Mouse (Mus musculus): ENCODE measurements around the gene Fam227a. TPM values are rescaled to one million over a fixed set of nuclear protein-coding genes. Genes with fewer than 3 reads are reported as not detected.
A peak's percentile ranks its signal among the peaks of the same experiment; 100 is the strongest.

Fam227a gene
- 1.3 and 1.5 TPM in 2 replicates for polyA plus RNA-seq (2015; fragmentation: Nextera tagmentation; extraction: Ambion mirVana)

DNA sequence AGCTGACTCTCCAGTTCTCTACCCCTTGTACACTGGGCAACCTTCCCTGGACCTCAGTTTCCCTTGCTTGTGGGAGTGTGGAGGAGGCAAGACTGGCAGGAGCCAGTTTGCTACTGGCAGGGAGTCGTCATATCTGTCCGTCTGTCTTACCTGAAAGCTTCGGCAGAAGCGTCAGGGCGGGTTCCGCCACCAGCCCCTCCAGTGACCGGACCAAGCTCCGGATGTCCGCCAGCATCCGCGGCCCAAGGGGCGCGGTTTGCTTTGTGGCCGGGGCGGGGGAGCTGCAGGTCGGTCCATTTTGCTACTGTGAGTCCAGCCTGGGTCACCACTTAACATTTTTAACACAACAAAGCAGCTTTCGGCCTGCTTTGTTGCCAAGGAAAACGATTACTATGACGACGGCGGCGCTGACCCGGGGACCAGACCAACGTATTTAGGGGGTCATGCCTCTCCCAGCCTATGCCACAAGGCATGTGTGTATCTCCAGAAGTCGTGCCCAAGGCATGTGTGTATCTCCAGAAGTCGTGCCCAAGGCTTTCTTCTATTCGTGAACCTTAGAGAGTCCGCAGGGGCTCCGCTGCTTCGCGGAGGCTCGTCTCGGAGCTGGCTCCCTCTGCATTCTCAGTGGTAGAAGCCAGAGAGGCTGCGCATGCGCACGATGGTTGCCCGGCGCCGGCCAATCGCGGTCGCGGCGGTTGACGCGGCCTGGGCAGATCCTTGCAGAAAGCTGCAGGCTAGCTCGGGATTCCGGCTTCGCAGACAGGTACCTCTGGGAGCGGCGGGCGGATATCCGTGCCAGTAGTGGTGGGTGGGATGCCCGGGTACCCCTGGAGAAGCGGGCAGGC, at the start of gene Fam227a, which contains the start of gene Cby1:
Fam227a (minus strand) TSS at position 426 of the 845 bp plus-strand sequence.
Cby1 (plus strand) TSS at position 669 of the 845 bp plus-strand sequence.
- Histone ChIP-seq H3K9me3 (replicated peaks) (no peaks in the 10 kb centered on the region), H3K4me1 (peaks cover 11% of the 10 kb centered on the region), H3K27me3 (no peaks in the 10 kb centered on the region), H3K27ac (peak within 1 kb of the TSS; percentile 98), H3K36me3 (peaks cover 24% of the 10 kb centered on the region), H3K4me3 (replicated peaks) (peak within 1 kb of the TSS; percentile 72), H3K9ac (peak within 1 kb of the TSS; percentile 76), H3K4me2 (peak within 1 kb of the TSS; percentile 88)
- ATAC-seq (replicated peaks; ENCODE audit: low FRiP score) = peak; percentile 93
- under 1% methylated on average over 55 of the region's 55 CpGs for WGBS

DNA sequence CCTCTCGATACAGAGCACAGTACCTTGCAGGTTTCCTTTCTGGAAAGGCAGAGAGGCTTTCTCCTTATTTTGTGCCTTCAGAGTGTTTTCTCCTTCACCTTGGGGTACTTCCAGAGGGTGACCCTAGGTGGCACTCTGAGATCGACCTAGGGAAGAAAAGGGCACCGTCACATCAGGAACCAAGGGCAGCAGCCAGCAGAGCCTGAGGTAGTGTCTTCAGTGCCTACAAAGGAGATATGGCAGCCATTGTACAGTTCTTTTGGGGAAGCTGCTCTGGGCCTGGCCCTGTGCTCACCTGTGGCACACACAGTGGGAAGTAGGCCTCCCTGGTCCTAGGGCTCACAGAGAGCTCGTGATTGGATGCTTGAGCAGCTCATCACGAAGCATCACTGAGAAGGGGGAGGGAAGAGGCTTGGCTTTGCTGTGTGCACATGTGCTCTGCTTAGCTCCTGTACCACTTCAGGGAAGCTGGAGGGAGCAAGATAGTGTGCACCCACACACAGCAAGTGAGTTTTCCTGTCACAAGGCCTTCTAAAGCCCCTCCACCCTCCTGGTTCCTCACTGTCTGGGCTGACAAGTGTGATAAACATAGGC, 49.6 kb upstream of the Fam227a start:
- H3K4me3 ChIP-seq (replicated peaks) = no peak overlapping the region
- no peak for ATAC-seq (replicated peaks; ENCODE audit: low FRiP score)
- no peaks in the 10 kb centered on the region for H3K9me3 ChIP-seq (replicated peaks)
- no peaks in the 10 kb centered on the region for H3K4me1 ChIP-seq
- no peak overlapping the region for H3K27ac ChIP-seq
- H3K27me3 ChIP-seq = no peaks in the 10 kb centered on the region
- WGBS = 93% methylated on average over 5 of the region's 5 CpGs
- H3K36me3 ChIP-seq = peaks cover 66% of the 10 kb centered on the region
- no peak overlapping the region for H3K4me2 ChIP-seq
- no peak overlapping the region for H3K9ac ChIP-seq

DNA sequence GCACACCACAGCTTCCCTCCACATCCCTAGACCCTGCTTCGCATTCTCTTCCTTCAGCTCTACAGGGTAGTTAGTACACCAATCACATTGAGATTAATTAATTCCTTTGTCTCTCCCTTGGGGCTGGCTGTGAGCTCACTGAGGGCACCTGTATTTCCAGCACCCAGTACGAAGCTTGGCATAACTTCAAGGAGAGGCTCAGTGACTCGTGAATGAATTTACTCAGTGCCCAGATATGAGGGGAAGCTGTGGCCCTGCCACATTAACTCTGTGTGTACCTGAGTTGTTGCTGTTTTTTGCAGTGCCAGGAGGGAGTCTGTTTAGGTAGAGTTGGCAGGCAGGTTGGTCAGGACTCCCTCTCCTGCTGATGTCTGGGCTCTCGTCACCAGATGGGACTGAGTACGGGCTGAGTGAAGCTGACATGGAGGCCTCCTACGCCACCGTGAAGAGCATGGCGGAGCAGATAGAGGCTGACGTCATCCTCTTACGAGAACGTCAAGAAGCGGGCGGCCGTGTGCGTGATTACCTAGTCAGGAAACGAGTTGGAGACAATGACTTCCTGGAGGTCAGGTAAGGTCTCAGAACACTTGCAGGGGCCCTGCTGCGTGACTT, 48.0 kb upstream of the Fam227a start:
- no peaks in the 10 kb centered on the region for H3K4me1 ChIP-seq
- no peaks in the 10 kb centered on the region for H3K27me3 ChIP-seq
- WGBS = 78% methylated on average over 17 of the region's 17 CpGs
- H3K4me2 ChIP-seq = no peak overlapping the region
- H3K27ac ChIP-seq = no peak overlapping the region
- peaks cover 49% of the 10 kb centered on the region for H3K36me3 ChIP-seq
- H3K9ac ChIP-seq = no peak overlapping the region
- H3K4me3 ChIP-seq (replicated peaks) = no peak overlapping the region
- H3K9me3 ChIP-seq (replicated peaks) = no peaks in the 10 kb centered on the region
- ATAC-seq (replicated peaks; ENCODE audit: low FRiP score) = no peak

DNA sequence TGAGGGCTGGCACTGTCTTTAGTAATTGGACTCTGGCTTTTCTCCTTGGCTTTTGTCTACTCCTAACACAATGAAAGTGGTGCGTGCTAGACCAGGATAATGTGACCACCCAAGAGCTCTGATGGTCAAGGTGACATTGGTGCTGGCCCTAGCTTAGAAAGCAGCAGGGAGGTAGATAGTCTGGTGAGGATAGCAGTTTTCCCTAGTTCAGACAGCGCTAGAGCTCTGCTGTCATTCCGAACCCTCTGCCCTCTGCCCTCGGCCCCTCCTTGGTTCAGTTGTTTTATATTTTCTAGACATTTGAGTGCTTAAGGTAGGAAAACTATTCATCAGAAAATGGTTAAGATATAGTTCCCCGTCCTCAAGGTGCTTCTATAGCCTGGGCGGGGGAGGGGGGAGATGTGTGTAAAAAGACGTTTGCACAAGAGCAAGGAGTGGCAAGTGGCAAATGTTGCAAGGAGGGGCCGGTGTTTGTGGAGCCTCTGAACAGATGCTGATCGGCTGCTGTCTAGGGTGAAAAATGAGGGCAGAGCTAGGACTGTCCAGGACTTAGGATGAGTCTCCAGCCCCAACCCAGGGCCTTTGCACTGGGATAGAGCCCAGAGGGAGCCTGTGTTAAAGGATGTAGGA, 38.9 kb upstream of the Fam227a start:
- WGBS = 53% methylated on average over 9 of the region's 9 CpGs
- Histone ChIP-seq H3K36me3 (peaks cover 20% of the 10 kb centered on the region; the same call in 1 of the 2 replicates), H3K4me3 (replicated peaks) (no peak overlapping the region), H3K27me3 (no peaks in the 10 kb centered on the region), H3K4me1 (peaks cover 28% of the 10 kb centered on the region), H3K9me3 (replicated peaks) (no peaks in the 10 kb centered on the region), H3K4me2 (no peak overlapping the region), H3K27ac (no peak overlapping the region), H3K9ac (no peak overlapping the region)
- ATAC-seq (replicated peaks; ENCODE audit: low FRiP score) = 0 out of 2 replicates have a peak, but pooled peaks have one; percentile 18

DNA sequence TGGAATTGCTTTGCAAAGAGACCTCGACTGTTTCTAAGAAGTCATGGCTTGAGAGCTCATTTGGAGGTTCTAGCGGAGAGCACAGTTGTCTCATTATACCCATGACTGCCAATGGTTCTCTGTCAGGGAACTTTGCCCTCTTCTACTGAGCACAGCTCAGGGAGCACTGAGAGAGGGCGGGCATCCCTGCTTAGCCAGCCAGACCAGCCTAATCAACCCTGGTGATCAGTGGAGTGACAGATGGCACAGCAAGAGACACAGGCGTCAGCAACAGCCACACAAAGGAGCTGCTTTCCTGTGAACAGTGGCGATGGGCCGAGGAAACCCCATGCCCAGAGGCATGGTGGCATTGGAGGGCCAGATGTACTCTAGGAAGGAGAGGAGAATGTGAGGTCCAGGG, 38.3 kb upstream of the Fam227a start:
- Histone ChIP-seq H3K27ac (peak overlapping the region; percentile 38; the same call in 1 of the 2 replicates), H3K36me3 (peaks cover 20% of the 10 kb centered on the region; the same call in 1 of the 2 replicates), H3K9me3 (replicated peaks) (no peaks in the 10 kb centered on the region), H3K4me3 (replicated peaks) (no peak overlapping the region), H3K27me3 (no peaks in the 10 kb centered on the region), H3K4me2 (no peak overlapping the region), H3K9ac (no peak overlapping the region), H3K4me1 (peaks cover 35% of the 10 kb centered on the region)
- peak; percentile 69 for ATAC-seq (replicated peaks; ENCODE audit: low FRiP score)
- WGBS = 62% methylated on average over 6 of the region's 6 CpGs

DNA sequence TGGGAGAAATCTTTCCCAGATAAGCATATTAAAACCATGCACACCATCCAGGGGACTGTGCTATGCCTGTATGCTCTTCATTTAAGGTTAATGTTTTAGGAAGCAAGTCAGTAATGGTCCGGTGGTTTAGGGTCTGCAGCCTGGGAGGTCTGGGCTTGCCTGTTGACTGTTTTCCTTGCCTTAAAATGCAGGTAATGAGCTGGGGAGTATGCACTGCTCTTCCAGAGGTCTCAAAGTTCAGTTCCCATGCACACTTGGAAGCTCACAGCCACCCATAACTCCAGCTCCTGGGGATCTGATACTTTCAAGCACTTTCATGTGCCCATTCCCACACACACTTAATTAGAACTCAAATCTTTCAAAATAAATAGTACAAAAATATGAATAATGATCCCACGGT, 37.8 kb upstream of the Fam227a start:
- Histone ChIP-seq H3K27me3 (no peaks in the 10 kb centered on the region), H3K4me2 (no peak overlapping the region), H3K9ac (no peak overlapping the region), H3K9me3 (replicated peaks) (no peaks in the 10 kb centered on the region), H3K4me1 (peaks cover 40% of the 10 kb centered on the region), H3K4me3 (replicated peaks) (no peak overlapping the region), H3K27ac (peak overlapping the region; percentile 38; the same call in 1 of the 2 replicates), H3K36me3 (peaks cover 20% of the 10 kb centered on the region; the same call in 1 of the 2 replicates)
- 75% methylated on average over 2 of the region's 2 CpGs for WGBS
- peak; percentile 26; the same call in 1 of the 2 replicates for ATAC-seq (replicated peaks; ENCODE audit: low FRiP score)

DNA sequence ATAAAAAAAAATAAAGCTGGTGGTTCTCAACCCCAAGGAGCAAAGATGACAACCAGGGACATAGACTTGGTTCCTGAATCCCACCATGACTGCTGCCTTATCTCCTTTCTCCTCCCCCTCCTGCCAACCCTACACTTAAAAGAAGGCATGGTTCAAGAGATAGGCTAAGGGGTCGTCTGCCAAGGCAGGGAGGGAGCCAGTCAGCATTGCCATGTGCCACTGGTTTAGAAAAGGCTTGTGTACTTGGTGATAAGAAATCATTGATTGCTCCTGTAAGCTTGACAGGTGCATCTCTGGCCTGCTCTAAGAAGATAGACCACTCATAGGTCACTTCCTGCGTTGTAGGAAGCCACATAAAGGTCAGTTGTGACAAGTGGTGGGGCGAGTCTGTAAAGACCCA, 36.8 kb upstream of the Fam227a start:
- ATAC-seq (replicated peaks; ENCODE audit: low FRiP score) = no peak
- 43% methylated on average over 3 of the region's 3 CpGs for WGBS
- H3K4me1 ChIP-seq = peaks cover 43% of the 10 kb centered on the region

GRCm38 (mm10) chr15:79694512-79694911, 35.8 kb upstream of the Fam227a start:
- H3K9ac ChIP-seq = no peak overlapping the region
- no peaks in the 10 kb centered on the region for H3K9me3 ChIP-seq (replicated peaks)
- H3K27me3 ChIP-seq = no peaks in the 10 kb centered on the region
- 90% methylated on average over 4 of the region's 4 CpGs for WGBS
- H3K4me1 ChIP-seq = peaks cover 50% of the 10 kb centered on the region
- H3K36me3 ChIP-seq = peaks cover 20% of the 10 kb centered on the region; the same call in 1 of the 2 replicates
- no peak for ATAC-seq (replicated peaks; ENCODE audit: low FRiP score)
- H3K4me2 ChIP-seq = no peak overlapping the region
- no peak overlapping the region for H3K4me3 ChIP-seq (replicated peaks)
- no peak overlapping the region for H3K27ac ChIP-seq

More for the DNA sequence above, 36.8 kb upstream of the Fam227a start:
- H3K9ac ChIP-seq = no peak overlapping the region
- no peak overlapping the region for H3K27ac ChIP-seq
- no peak overlapping the region for H3K4me3 ChIP-seq (replicated peaks)
- H3K27me3 ChIP-seq = no peaks in the 10 kb centered on the region
- H3K9me3 ChIP-seq (replicated peaks) = no peaks in the 10 kb centered on the region
- peaks cover 20% of the 10 kb centered on the region; the same call in 1 of the 2 replicates for H3K36me3 ChIP-seq
- H3K4me2 ChIP-seq = no peak overlapping the region

DNA sequence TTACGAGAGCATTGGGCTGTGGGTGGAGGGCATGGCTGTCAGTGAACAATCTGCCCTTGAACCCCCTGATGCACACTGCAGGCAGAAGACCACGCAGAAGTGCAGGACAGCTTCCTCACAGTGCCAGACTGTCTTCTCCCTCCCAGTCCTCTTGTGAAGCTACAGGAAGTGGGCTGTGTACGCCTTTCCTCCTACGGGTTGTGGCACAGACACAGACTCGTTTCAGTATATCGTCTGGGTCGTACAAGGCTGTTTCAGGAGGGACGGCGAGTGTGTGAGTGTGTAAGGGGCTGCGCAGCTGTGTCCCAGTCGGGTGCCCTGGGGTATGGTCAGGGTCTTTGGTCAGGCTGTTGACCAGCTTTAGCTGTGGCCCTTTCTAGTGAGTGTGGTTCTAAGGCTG, 35.0 kb upstream of the Fam227a start:
- WGBS = 62% methylated on average over 11 of the region's 11 CpGs
- Histone ChIP-seq H3K4me2 (no peak overlapping the region), H3K36me3 (peaks cover 14% of the 10 kb centered on the region; the same call in 1 of the 2 replicates), H3K4me1 (peaks cover 54% of the 10 kb centered on the region), H3K9me3 (replicated peaks) (no peaks in the 10 kb centered on the region), H3K27me3 (no peaks in the 10 kb centered on the region), H3K9ac (no peak overlapping the region), H3K4me3 (replicated peaks) (no peak overlapping the region), H3K27ac (no peak overlapping the region)
- no peak for ATAC-seq (replicated peaks; ENCODE audit: low FRiP score)

- Histone ChIP-seq H3K36me3 (peaks cover 14% of the 10 kb centered on the region; the same call in 1 of the 2 replicates), H3K4me2 (peak overlapping the region; percentile 97), H3K9ac (no peak overlapping the region), H3K4me3 (replicated peaks) (no peak overlapping the region), H3K27ac (no peak overlapping the region), H3K27me3 (no peaks in the 10 kb centered on the region), H3K9me3 (replicated peaks) (no peaks in the 10 kb centered on the region), H3K4me1 (peaks cover 53% of the 10 kb centered on the region)
- 64% methylated on average over 5 of the region's 5 CpGs for WGBS
- no peak for ATAC-seq (replicated peaks; ENCODE audit: low FRiP score)
These were observed 33.6 kb upstream of the Fam227a start for GRCm38 (mm10) chr15:79692334-79692733.

DNA sequence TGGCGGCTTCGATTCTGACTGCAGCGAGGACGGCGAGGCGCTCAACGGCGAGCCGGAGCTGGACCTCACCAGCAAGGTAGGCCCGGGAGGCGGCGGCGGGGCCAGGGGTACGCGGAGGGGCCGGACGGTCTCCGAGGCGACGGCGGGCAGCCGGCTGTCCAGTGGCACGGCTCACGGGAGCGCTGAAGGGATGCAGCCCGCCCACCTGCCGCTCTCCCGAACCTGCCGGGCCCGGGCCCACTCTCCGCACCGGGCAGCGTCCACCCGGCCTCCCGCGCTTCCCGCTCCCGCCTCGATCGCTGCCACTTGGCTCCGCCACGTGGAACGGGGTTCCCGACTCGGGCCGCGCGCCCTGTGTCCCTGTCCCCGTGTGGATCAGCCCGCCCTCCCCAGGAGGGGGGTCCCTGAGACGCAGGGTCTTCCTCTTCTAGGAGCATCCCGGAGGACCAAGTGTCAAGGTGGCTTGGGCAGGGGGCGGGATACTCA, 32.3 kb upstream of the Fam227a start:
- Histone ChIP-seq H3K4me3 (replicated peaks) (peak overlapping the region; percentile 92), H3K9me3 (replicated peaks) (no peaks in the 10 kb centered on the region), H3K27me3 (no peaks in the 10 kb centered on the region), H3K36me3 (peaks cover 10% of the 10 kb centered on the region; the same call in 1 of the 2 replicates), H3K4me2 (peak overlapping the region; percentile 97), H3K4me1 (peaks cover 46% of the 10 kb centered on the region), H3K27ac (peak overlapping the region; percentile 85), H3K9ac (peak overlapping the region; percentile 89)
- peak; percentile 10 for ATAC-seq (replicated peaks; ENCODE audit: low FRiP score)
- WGBS = under 1% methylated on average over 51 of the region's 53 CpGs

All from kidney, embryonic 15.5 days (tissue).